Mouse (Mus musculus): Measurements from ENCODE around the gene Babam2. TPM values are rescaled to one million over a fixed set of nuclear protein-coding genes. Genes with fewer than 3 reads are reported as not detected.

Gene Babam2
- polyA plus RNA-seq, 1 experiment, result 77.2 TPM

GRCm38 (mm10) chr5:31823673-31824072, 126.2 kb downstream of the Babam2 start:
- Histone ChIP-seq H3K4me3 (no peak overlapping the region), H3K79me2 (ENCODE audit: control insufficient read depth, insufficient read depth) (no peaks in the 10 kb centered on the region), H3K27me3 (ENCODE audit: control insufficient read depth, insufficient read depth, insufficient read length) (no peaks in the 10 kb centered on the region), H3K4me2 (ENCODE audit: low read depth) (no peak overlapping the region), H3K36me3 (ENCODE audit: control insufficient read depth, insufficient read depth) (no peaks in the 10 kb centered on the region), H3ac (ENCODE audit: control insufficient read depth, insufficient read length) (no peak overlapping the region)
- no peak for TF ChIP-seq SRF (IDR thresholded peaks at IDR 0.05; ENCODE audit: control insufficient read depth, insufficient read length, low read depth)
- TF ChIP-seq CEBPB (IDR thresholded peaks at IDR 0.05; ENCODE audit: insufficient read depth, poor library complexity, severe bottlenecking), result no peak
- TF ChIP-seq POLR2A (IDR thresholded peaks at IDR 0.05; ENCODE audit: insufficient read length, low read depth), result no peak
- TF ChIP-seq USF1 (IDR thresholded peaks at IDR 0.05; ENCODE audit: low read depth), result no peak
- no peak for TF ChIP-seq POLR2AphosphoS2 (IDR thresholded peaks at IDR 0.05; ENCODE audit: insufficient read length, low read depth)
- no peak for TF ChIP-seq MYOD1 (IDR thresholded peaks at IDR 0.05; ENCODE audit: control insufficient read depth in 1 of 3, insufficient read length in 2 of 3, low read depth in 2 of 3)

GRCm38 (mm10) chr5:31824126-31824525, 126.6 kb downstream of the Babam2 start:
- Histone ChIP-seq H3K27me3 (ENCODE audit: control insufficient read depth, insufficient read depth, insufficient read length) (no peaks in the 10 kb centered on the region), H3K4me2 (ENCODE audit: low read depth) (no peak overlapping the region), H3K4me3 (no peak overlapping the region), H3K36me3 (ENCODE audit: control insufficient read depth, insufficient read depth) (no peaks in the 10 kb centered on the region), H3ac (ENCODE audit: control insufficient read depth, insufficient read length) (no peak overlapping the region), H3K79me2 (ENCODE audit: control insufficient read depth, insufficient read depth) (no peaks in the 10 kb centered on the region)
- TF ChIP-seq REST (IDR thresholded peaks at IDR 0.05; ENCODE audit: insufficient read depth, insufficient read length) (no peak), TCF3 (IDR thresholded peaks at IDR 0.05; ENCODE audit: insufficient read length, low read depth) (no peak), USF1 (IDR thresholded peaks at IDR 0.05; ENCODE audit: low read depth) (no peak), MYOD1 (IDR thresholded peaks at IDR 0.05; ENCODE audit: control insufficient read depth in 1 of 3, insufficient read length in 2 of 3, low read depth in 2 of 3) (no peak), POLR2A (IDR thresholded peaks at IDR 0.05; ENCODE audit: insufficient read length, low read depth) (no peak), TCF12 (IDR thresholded peaks at IDR 0.05; ENCODE audit: insufficient read depth, poor library complexity, severe bottlenecking) (no peak), MYOG (IDR thresholded peaks at IDR 0.05; ENCODE audit: control insufficient read depth in 1 of 3, insufficient read depth in 1 of 3, insufficient read length in 2 of 3, low read depth in 2 of 3) (no peak), CEBPB (IDR thresholded peaks at IDR 0.05; ENCODE audit: insufficient read depth, poor library complexity, severe bottlenecking) (no peak), E2F4 (IDR thresholded peaks at IDR 0.05; ENCODE audit: insufficient read depth) (no peak), SRF (IDR thresholded peaks at IDR 0.05; ENCODE audit: control insufficient read depth, insufficient read length, low read depth) (no peak), MAX (IDR thresholded peaks at IDR 0.05; ENCODE audit: low read depth) (no peak), POLR2AphosphoS2 (IDR thresholded peaks at IDR 0.05; ENCODE audit: insufficient read length, low read depth) (no peak)

- H3K4me3 ChIP-seq, result no peak overlapping the region
- TF ChIP-seq REST (IDR thresholded peaks at IDR 0.05; ENCODE audit: insufficient read depth, insufficient read length) (no peak), SRF (IDR thresholded peaks at IDR 0.05; ENCODE audit: control insufficient read depth, insufficient read length, low read depth) (no peak), MAX (IDR thresholded peaks at IDR 0.05; ENCODE audit: low read depth) (no peak), TCF3 (IDR thresholded peaks at IDR 0.05; ENCODE audit: insufficient read length, low read depth) (no peak), USF1 (IDR thresholded peaks at IDR 0.05; ENCODE audit: low read depth) (no peak), TCF12 (IDR thresholded peaks at IDR 0.05; ENCODE audit: insufficient read depth, poor library complexity, severe bottlenecking) (no peak)
- no peak overlapping the region for H3ac ChIP-seq (ENCODE audit: control insufficient read depth, insufficient read length)
- H3K79me2 ChIP-seq (ENCODE audit: control insufficient read depth, insufficient read depth), result no peaks in the 10 kb centered on the region
- no peaks in the 10 kb centered on the region for H3K36me3 ChIP-seq (ENCODE audit: control insufficient read depth, insufficient read depth)
- H3K4me2 ChIP-seq (ENCODE audit: low read depth), result no peak overlapping the region
- no peaks in the 10 kb centered on the region for H3K27me3 ChIP-seq (ENCODE audit: control insufficient read depth, insufficient read depth, insufficient read length)
Measured at GRCm38 (mm10) chr5:31827304-31827703, 129.8 kb downstream of the Babam2 start.

- H3K4me2 ChIP-seq (ENCODE audit: low read depth), result no peak overlapping the region
- H3K36me3 ChIP-seq (ENCODE audit: control insufficient read depth, insufficient read depth), result no peaks in the 10 kb centered on the region
- no peaks in the 10 kb centered on the region for H3K27me3 ChIP-seq (ENCODE audit: control insufficient read depth, insufficient read depth, insufficient read length)
- no peak overlapping the region for H3ac ChIP-seq (ENCODE audit: control insufficient read depth, insufficient read length)
- no peak overlapping the region for H3K4me3 ChIP-seq
- TF ChIP-seq USF1 (IDR thresholded peaks at IDR 0.05; ENCODE audit: low read depth), result no peak
- no peak for TF ChIP-seq CEBPB (IDR thresholded peaks at IDR 0.05; ENCODE audit: insufficient read depth, poor library complexity, severe bottlenecking)
- TF ChIP-seq E2F4 (IDR thresholded peaks at IDR 0.05; ENCODE audit: insufficient read depth), result no peak
- no peak for TF ChIP-seq POLR2A (IDR thresholded peaks at IDR 0.05; ENCODE audit: insufficient read length, low read depth)
- no peak for TF ChIP-seq MYOD1 (IDR thresholded peaks at IDR 0.05; ENCODE audit: control insufficient read depth in 1 of 3, insufficient read length in 2 of 3, low read depth in 2 of 3)
- TF ChIP-seq MAX (IDR thresholded peaks at IDR 0.05; ENCODE audit: low read depth), result no peak
- no peak for TF ChIP-seq TCF3 (IDR thresholded peaks at IDR 0.05; ENCODE audit: insufficient read length, low read depth)
- TF ChIP-seq SRF (IDR thresholded peaks at IDR 0.05; ENCODE audit: control insufficient read depth, insufficient read length, low read depth), result no peak
- no peak for TF ChIP-seq REST (IDR thresholded peaks at IDR 0.05; ENCODE audit: insufficient read depth, insufficient read length)
- no peak for TF ChIP-seq POLR2AphosphoS2 (IDR thresholded peaks at IDR 0.05; ENCODE audit: insufficient read length, low read depth)
- no peak for TF ChIP-seq TCF12 (IDR thresholded peaks at IDR 0.05; ENCODE audit: insufficient read depth, poor library complexity, severe bottlenecking)
- TF ChIP-seq MYOG (IDR thresholded peaks at IDR 0.05; ENCODE audit: control insufficient read depth in 1 of 3, insufficient read depth in 1 of 3, insufficient read length in 2 of 3, low read depth in 2 of 3), result no peak
- H3K79me2 ChIP-seq (ENCODE audit: control insufficient read depth, insufficient read depth), result no peaks in the 10 kb centered on the region
Measured at GRCm38 (mm10) chr5:31827896-31828295, 130.4 kb downstream of the Babam2 start.

GRCm38 (mm10) chr5:31828747-31829146, 131.3 kb downstream of the Babam2 start:
- Histone ChIP-seq H3K79me2 (ENCODE audit: control insufficient read depth, insufficient read depth) (no peaks in the 10 kb centered on the region), H3K27me3 (ENCODE audit: control insufficient read depth, insufficient read depth, insufficient read length) (no peaks in the 10 kb centered on the region), H3K4me2 (ENCODE audit: low read depth) (no peak overlapping the region), H3K4me3 (no peak overlapping the region), H3K36me3 (ENCODE audit: control insufficient read depth, insufficient read depth) (no peaks in the 10 kb centered on the region), H3ac (ENCODE audit: control insufficient read depth, insufficient read length) (no peak overlapping the region)
- TF ChIP-seq MAX (IDR thresholded peaks at IDR 0.05; ENCODE audit: low read depth) (no peak), E2F4 (IDR thresholded peaks at IDR 0.05; ENCODE audit: insufficient read depth) (no peak), MYOG (IDR thresholded peaks at IDR 0.05; ENCODE audit: control insufficient read depth in 1 of 3, insufficient read depth in 1 of 3, insufficient read length in 2 of 3, low read depth in 2 of 3) (peak in 1 of 3 experiments; percentile 4), MYOD1 (IDR thresholded peaks at IDR 0.05; ENCODE audit: control insufficient read depth in 1 of 3, insufficient read length in 2 of 3, low read depth in 2 of 3) (no peak)
